Comparison of ENCODE assay signal across 8 mouse cellular contexts in genomic region chr10:20310969-20311769, GRCm38 (mm10). TPM values are rescaled to one million over a fixed set of nuclear protein-coding genes. Genes with fewer than 3 reads are reported as not detected.
DNase-seq lines count a peak whose midpoint lies in the region; ATAC-seq and TF ChIP-seq lines count a peak whose summit lies in the region.

No protein-coding gene starts in this region.

- no peak for TF ChIP-seq POLR2A in MEL (IDR thresholded peaks at IDR 0.05; ENCODE audit: control insufficient read depth in 1 of 2, insufficient read depth in 1 of 2, low read depth in 1 of 2, low read length in 2 of 2, poor library complexity in 1 of 2)
- TF ChIP-seq POLR2A in liver, adult 2 months (IDR thresholded peaks at IDR 0.05; ENCODE audit: extremely low read depth, insufficient read depth, low read length): no peak

- no peak for TF ChIP-seq RAD21 in MEL (IDR thresholded peaks at IDR 0.05; ENCODE audit: low read depth, low read length)

- H3K4me3 ChIP-seq in MEL (ENCODE audit: control insufficient read depth in 1 of 2, insufficient read depth in 1 of 2, low read depth in 2 of 2, low read length in 2 of 2): peak overlapping the region; percentile 75 to 82
- H3K4me3 ChIP-seq in heart, embryonic 14.5 days (ENCODE audit: control insufficient read depth in 1 of 2, insufficient read depth in 1 of 2, low read depth in 1 of 2, low read length in 2 of 2): peak overlapping the region; percentile 62 to 88
- peak overlapping the region; percentile 88 for H3K4me3 ChIP-seq in liver, adult 2 months (ENCODE audit: insufficient read depth, low read depth, low read length)
- H3K4me3 ChIP-seq in neural tube, embryonic 13.5 days: peak overlapping the region; percentile 76

- TF ChIP-seq EP300 in MEL (IDR thresholded peaks at IDR 0.05; ENCODE audit: low read depth in 1 of 2, low read length in 2 of 2): no peak

- intact Hi-C loops in heart, postnatal 36 days (cut with DNase I): loop anchor here (5.0 to 10.0 kb wide), 4 partner anchors 36 to 984 kb away; partner anchors contain the start of genes Ahi1, Hbs1l, Ifngr1 and Mtfr2
- intact Hi-C loops in left cerebral cortex, postnatal 4 days (cut with DNase I): no loop called here

- H3K4me2 ChIP-seq in heart, embryonic 14.5 days (ENCODE audit: low read length): peak overlapping the region; percentile 76
- H3K4me2 ChIP-seq in neural tube, embryonic 13.5 days: peak overlapping the region; percentile 73

- no peak for ATAC-seq in heart, embryonic 14.5 days (ENCODE audit: insufficient number of reproducible peaks, insufficient read depth, low FRiP score, low read depth)
- peak; percentile 1; the same call in 1 of the 2 replicates for ATAC-seq in neural tube, embryonic 13.5 days (ENCODE audit: low read depth)

- 53% methylated on average over 11 of the region's 11 CpGs for WGBS in heart, embryonic 14.5 days
- 19% methylated on average over 11 of the region's 11 CpGs for WGBS in liver, adult 2 months
- WGBS in neural tube, embryonic 13.5 days: 20% methylated on average over 11 of the region's 11 CpGs

- H3K4me1 ChIP-seq in MEL (ENCODE audit: control insufficient read depth in 1 of 2, insufficient read depth in 2 of 2, low read length in 2 of 2): peaks cover 2 to 6% of the 10 kb centered on the region in 2 experiments; a peak in 3 of 4 replicates
- H3K4me1 ChIP-seq in heart, embryonic 14.5 days (ENCODE audit: control insufficient read depth in 2 of 2, insufficient read depth in 2 of 2, low read length in 2 of 2): peaks cover 2 to 16% of the 10 kb centered on the region in 2 experiments
- peaks cover 7% of the 10 kb centered on the region for H3K4me1 ChIP-seq in liver, adult 2 months (ENCODE audit: control insufficient read depth, insufficient read depth, low read length)
- H3K4me1 ChIP-seq in neural tube, embryonic 13.5 days (replicated peaks): peaks cover 30% of the 10 kb centered on the region

- peak overlapping the region; percentile 100 for H3K27ac ChIP-seq in MEL (ENCODE audit: control insufficient read depth, low read depth, low read length)
- peak overlapping the region; percentile 99 to 100 for H3K27ac ChIP-seq in heart, embryonic 14.5 days (replicated peaks in 1 of 2; ENCODE audit: control insufficient read depth in 1 of 2, insufficient read depth in 1 of 2, low read depth in 2 of 2, low read length in 2 of 2)
- peak overlapping the region; percentile 96 for H3K27ac ChIP-seq in liver, adult 2 months (replicated peaks; ENCODE audit: insufficient read depth, low read depth, low read length)
- H3K27ac ChIP-seq in neural tube, embryonic 13.5 days (replicated peaks): peak overlapping the region; percentile 100

- peak; percentile 86 for DNase-seq in heart, adult 11 months
- DNase-seq in heart, postnatal 36 days: no peak
- DNase-seq in MEL (ENCODE audit: low read depth, low spot score): no peak
- peak; percentile 79 for DNase-seq in liver, adult 2 months (ENCODE audit: extremely low read depth, low read depth, low spot score)
- DNase-seq in left cerebral cortex, postnatal 4 days: no peak
- no peak for DNase-seq in ovary, adult 18-20 months (ENCODE audit: low spot score)

- peak overlapping the region; percentile 96 for H3K9ac ChIP-seq in MEL (ENCODE audit: control insufficient read depth, low read depth, low read length, poor library complexity, severe bottlenecking)
- H3K9ac ChIP-seq in heart, embryonic 14.5 days (ENCODE audit: low read length): peak overlapping the region; percentile 97
- H3K9ac ChIP-seq in liver, adult 2 months (ENCODE audit: low read depth, low read length): peak overlapping the region; percentile 85
- H3K9ac ChIP-seq in neural tube, embryonic 13.5 days: peak overlapping the region; percentile 93

- H3K9me3 ChIP-seq in MEL (replicated peaks; ENCODE audit: insufficient read depth, low read length): no peaks in the 10 kb centered on the region
- H3K9me3 ChIP-seq in heart, embryonic 14.5 days (ENCODE audit: control insufficient read depth, low read length): no peaks in the 10 kb centered on the region
- H3K9me3 ChIP-seq in neural tube, embryonic 13.5 days: no peaks in the 10 kb centered on the region

- no peaks in the 10 kb centered on the region; a peak in 2 of 4 replicates for H3K27me3 ChIP-seq in MEL (ENCODE audit: control insufficient read depth in 1 of 2, insufficient read depth in 2 of 2, low read length in 2 of 2)
- no peaks in the 10 kb centered on the region for H3K27me3 ChIP-seq in heart, embryonic 14.5 days (ENCODE audit: control insufficient read depth, insufficient read depth, low read length)
- H3K27me3 ChIP-seq in liver, adult 2 months (ENCODE audit: control insufficient read depth, insufficient read depth, low read length): no peaks in the 10 kb centered on the region
- H3K27me3 ChIP-seq in neural tube, embryonic 13.5 days: no peaks in the 10 kb centered on the region

- H3K36me3 ChIP-seq in MEL (ENCODE audit: control insufficient read depth in 1 of 2, insufficient read depth in 2 of 2, low read length in 2 of 2): peaks cover 12 to 19% of the 10 kb centered on the region in 2 experiments
- H3K36me3 ChIP-seq in heart, embryonic 14.5 days (ENCODE audit: control insufficient read depth, insufficient read depth, low read length): peaks cover 9% of the 10 kb centered on the region; the same call in 1 of the 2 replicates
- no peaks in the 10 kb centered on the region for H3K36me3 ChIP-seq in liver, adult 2 months (ENCODE audit: control insufficient read depth, insufficient read depth, low read length)
- H3K36me3 ChIP-seq in neural tube, embryonic 13.5 days: no peaks in the 10 kb centered on the region

- no peak for TF ChIP-seq CTCF in MEL (IDR thresholded peaks at IDR 0.05 in 2 of 3, conservative IDR thresholded peaks at IDR 0.05 in 1 of 3; ENCODE audit: control insufficient read depth in 1 of 3, insufficient read depth in 1 of 3, low read depth in 2 of 3, low read length in 3 of 3, poor library complexity in 1 of 3, severe bottlenecking in 1 of 3)
- TF ChIP-seq CTCF in liver, adult 2 months (IDR thresholded peaks at IDR 0.05; ENCODE audit: low read depth, low read length): no peak

- H3K79me2 ChIP-seq in MEL (ENCODE audit: control insufficient read depth, insufficient read depth, low read length, poor library complexity): peaks cover 33% of the 10 kb centered on the region
- peaks cover 2% of the 10 kb centered on the region; the same call in 1 of the 2 replicates for H3K79me2 ChIP-seq in liver, adult 2 months (ENCODE audit: control insufficient read depth, insufficient read depth, low read length)

TF ChIP-seq in MEL, 35 proteins besides CTCF, POLR2A, EP300 and RAD21:
- peak; percentile 92 for TF ChIP-seq CHD1 (IDR thresholded peaks at IDR 0.05; ENCODE audit: low read depth, low read length)
- TF ChIP-seq MEF2A (IDR thresholded peaks at IDR 0.05; ENCODE audit: extremely low read depth, insufficient replicate concordance, low read depth, low read length, poor library complexity, severe bottlenecking): no peak
- 0 out of 2 replicates have a peak, but pooled peaks have one; percentile 15 for TF ChIP-seq SIN3A (IDR thresholded peaks at IDR 0.05; ENCODE audit: low read length)
TF ChIP-seq in MEL: peak in this region for 2.

RNA-seq across cellular contexts. Expression of gene Bclaf1, which starts 1.1 kb away (rescaled TPM):
- total RNA-seq in heart, postnatal 36 days (2021): 10 to 100 TPM; 59.5 to 64.9 TPM
- 94.0 and 114 TPM in 2 replicates for total RNA-seq in MEL (2012; rRNA removed)
- polyA plus RNA-seq in MEL (2012; ENCODE audit: insufficient read depth in 1 of 2, insufficient read length in 2 of 2, low read depth in 1 of 2, low replicate concordance in 2 of 2, missing spikeins in 1 of 2): 100 to 1,000 TPM; 171 to 412 TPM
- polyA plus RNA-seq in heart, embryonic 14.5 days (2014; fragmentation: Nextera tagmentation; extraction: Ambion mirVana): 86.5 and 89.4 TPM in 2 replicates
- 56.0 and 73.1 TPM in 2 replicates for total RNA-seq in liver, adult 2 months (2014; rRNA removed)
- 4.7 and 6.9 TPM in 2 replicates for polyA plus RNA-seq in liver, adult 2 months (2012; rRNA removed)
- polyA plus RNA-seq in neural tube, embryonic 13.5 days (2015; fragmentation: Nextera tagmentation; extraction: Ambion mirVana): 111 and 125 TPM in 2 replicates
- 100 to 1,000 TPM; 156 TPM for total RNA-seq in left cerebral cortex, postnatal 4 days (2021)

RNA-seq across cellular contexts. Expression of gene Mtfr2, which starts 36.4 kb away (rescaled TPM):
- under 1 TPM; 0.14 to 0.31 TPM for total RNA-seq in heart, postnatal 36 days (2021)
- 10.3 and 10.8 TPM in 2 replicates for total RNA-seq in MEL (2012; rRNA removed)
- polyA plus RNA-seq in MEL (2012; ENCODE audit: insufficient read depth in 1 of 2, insufficient read length in 2 of 2, low read depth in 1 of 2, low replicate concordance in 2 of 2, missing spikeins in 1 of 2): 10 to 100 TPM in 1 of 2 experiments, not detected in 1; 17.1 TPM
- polyA plus RNA-seq in heart, embryonic 14.5 days (2014; fragmentation: Nextera tagmentation; extraction: Ambion mirVana): 1.5 and 1.7 TPM in 2 replicates
- 0.13 TPM in 1 of 2 replicates, not detected in the other for total RNA-seq in liver, adult 2 months (2014; rRNA removed)
- polyA plus RNA-seq in liver, adult 2 months (2012; rRNA removed): 0.05 TPM in 1 of 2 replicates, not detected in the other
- 0.36 and 0.42 TPM in 2 replicates for polyA plus RNA-seq in neural tube, embryonic 13.5 days (2015; fragmentation: Nextera tagmentation; extraction: Ambion mirVana)
- total RNA-seq in left cerebral cortex, postnatal 4 days (2021): 1 to 10 TPM; 1.4 TPM

Comparison
In these comparisons a context has a peak if more than half of its experiments do, and no peak if none do; other contexts are left out.
1. DNase-seq: peak in heart, adult 11 months (single experiment) and liver, adult 2 months (single experiment); none in heart, postnatal 36 days (0 of 2), MEL (single experiment), left cerebral cortex, postnatal 4 days (single experiment) and ovary, adult 18-20 months (single experiment).
2. Peak in every context shown above with its lines, with median percentiles within 50 percentile points of each other: H3K27ac ChIP-seq, H3K4me3 ChIP-seq and H3K9ac ChIP-seq.